17 mouse cellular contexts compared by ENCODE assay signal in the genomic region with DNA sequence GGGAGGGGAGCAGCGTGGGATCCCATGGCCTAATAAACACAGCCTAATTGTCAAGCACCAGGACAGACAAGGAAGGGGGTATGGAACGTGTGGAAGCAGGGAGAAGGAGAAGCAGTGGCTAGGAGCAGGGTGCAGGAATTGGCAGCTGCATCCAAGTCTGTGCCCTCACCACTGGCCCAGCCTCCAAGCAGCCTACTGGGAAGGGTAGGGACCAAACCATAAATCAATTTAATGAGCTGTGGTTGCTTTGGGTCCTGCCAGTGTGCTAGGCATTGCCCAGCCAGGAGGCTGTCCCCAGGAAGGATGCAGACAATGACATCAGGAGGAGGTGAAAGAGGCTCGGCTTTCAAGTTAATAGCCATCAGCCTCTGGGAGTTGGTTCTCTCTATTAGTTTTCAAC.
DNase-seq lines count a peak whose midpoint lies in the region; ATAC-seq and TF ChIP-seq lines count a peak whose summit lies in the region.
"Had no signal": no experiment of that assay in that cellular context is flagged by ENCODE, and none has a peak within 500 bp of the region (broad histone marks: within the 10 kb centered on the region; RNA-seq: fewer than 3 reads in every experiment).

No protein-coding gene starts in this region.

- peak overlapping the region; percentile 83 for H3K27ac ChIP-seq in gastrocnemius, adult 2 months
- H3K27ac ChIP-seq in kidney, postnatal 0 days, result no peak overlapping the region
- no peak overlapping the region for H3K27ac ChIP-seq in kidney, adult 2 months (ENCODE audit: insufficient read depth, low read depth, low read length)
- H3K27ac ChIP-seq in hindbrain, postnatal 0 days, result peak overlapping the region; percentile 32; the same call in 1 of the 2 replicates
- 0 out of 2 replicates have a peak overlapping the region, but pooled peaks have one; percentile 10 for H3K27ac ChIP-seq in olfactory bulb, adult 2 months (ENCODE audit: insufficient read depth, low read depth, low read length)
- H3K27ac ChIP-seq: embryonic facial prominence, embryonic 13.5 days; forebrain, embryonic 13.5 days; liver, embryonic 13.5 days; macrophage had no signal

- H3K36me3 ChIP-seq in kidney, postnatal 0 days (ENCODE audit: insufficient read depth, low read length), result no peaks in the 10 kb centered on the region
- H3K36me3 ChIP-seq in kidney, adult 2 months (ENCODE audit: control insufficient read depth, insufficient read depth, low read length), result no peaks in the 10 kb centered on the region
- H3K36me3 ChIP-seq in hindbrain, postnatal 0 days (ENCODE audit: insufficient read depth, low read length), result no peaks in the 10 kb centered on the region
- H3K36me3 ChIP-seq: embryonic facial prominence, embryonic 13.5 days; liver, embryonic 13.5 days had no signal

- intact Hi-C loops in gastrocnemius, adult 2 months (cut with DNase I), result loop anchor here (10.0 kb wide), 2 partner anchors 137 to 187 kb away; no protein-coding TSS in a partner anchor

- H3K4me1 ChIP-seq in kidney, postnatal 0 days (replicated peaks; ENCODE audit: insufficient read depth, low read length), result no peaks in the 10 kb centered on the region
- no peaks in the 10 kb centered on the region for H3K4me1 ChIP-seq in kidney, adult 2 months (ENCODE audit: control insufficient read depth, insufficient read depth, low read length)
- H3K4me1 ChIP-seq in hindbrain, postnatal 0 days (ENCODE audit: insufficient read depth, low read length), result peaks cover 11% of the 10 kb centered on the region
- H3K4me1 ChIP-seq in olfactory bulb, adult 2 months (ENCODE audit: control insufficient read depth, insufficient read depth, low read length), result peaks cover 19% of the 10 kb centered on the region
- H3K4me1 ChIP-seq: embryonic facial prominence, embryonic 13.5 days; liver, embryonic 13.5 days had no signal

- peak; percentile 77; the same call in 1 of the 2 replicates for ATAC-seq in kidney, postnatal 0 days (replicated peaks; ENCODE audit: low FRiP score, low read depth)
- no peak for ATAC-seq in hindbrain, postnatal 0 days
- ATAC-seq: forebrain, embryonic 13.5 days had no signal

- 16% methylated on average over 3 of the region's 3 CpGs for WGBS in kidney, postnatal 0 days
- 10% methylated on average over 3 of the region's 3 CpGs for WGBS in kidney, adult 2 months
- WGBS in hindbrain, postnatal 0 days, result 30% methylated on average over 3 of the region's 3 CpGs
- 53% methylated on average over 3 of the region's 3 CpGs for WGBS in olfactory bulb, adult 2 months

- no peak overlapping the region for H3K9ac ChIP-seq in kidney, postnatal 0 days (ENCODE audit: low read depth, low read length)
- H3K9ac ChIP-seq in hindbrain, postnatal 0 days (replicated peaks; ENCODE audit: low read length), result no peak overlapping the region
- H3K9ac ChIP-seq: embryonic facial prominence, embryonic 13.5 days; forebrain, embryonic 13.5 days; liver, embryonic 13.5 days had no signal

- no peak overlapping the region for H3K4me2 ChIP-seq in kidney, postnatal 0 days (ENCODE audit: low read length)
- H3K4me2 ChIP-seq in hindbrain, postnatal 0 days (ENCODE audit: low read depth, low read length), result no peak overlapping the region
- H3K4me2 ChIP-seq: embryonic facial prominence, embryonic 13.5 days; forebrain, embryonic 13.5 days; liver, embryonic 13.5 days had no signal

- H3K9me3 ChIP-seq in kidney, postnatal 0 days (replicated peaks; ENCODE audit: low read length), result no peaks in the 10 kb centered on the region
- no peaks in the 10 kb centered on the region for H3K9me3 ChIP-seq in hindbrain, postnatal 0 days (ENCODE audit: low read length)
- H3K9me3 ChIP-seq: embryonic facial prominence, embryonic 13.5 days; forebrain, embryonic 13.5 days; liver, embryonic 13.5 days had no signal

- no peaks in the 10 kb centered on the region for H3K27me3 ChIP-seq in kidney, postnatal 0 days (ENCODE audit: insufficient read depth, low read length)
- no peaks in the 10 kb centered on the region for H3K27me3 ChIP-seq in kidney, adult 2 months (replicated peaks; ENCODE audit: control insufficient read depth, insufficient read depth, low read length)
- no peaks in the 10 kb centered on the region for H3K27me3 ChIP-seq in hindbrain, postnatal 0 days (ENCODE audit: insufficient read depth, low read length)
- H3K27me3 ChIP-seq: embryonic facial prominence, embryonic 13.5 days; forebrain, embryonic 13.5 days; liver, embryonic 13.5 days had no signal

- peak overlapping the region; percentile 41 for H3K4me3 ChIP-seq in gastrocnemius, adult 2 months
- H3K4me3 ChIP-seq in kidney, postnatal 0 days (replicated peaks; ENCODE audit: low read depth, low read length), result no peak overlapping the region
- no peak overlapping the region for H3K4me3 ChIP-seq in kidney, adult 2 months (ENCODE audit: insufficient read depth, low read depth, low read length)
- H3K4me3 ChIP-seq in hindbrain, postnatal 0 days (ENCODE audit: low read length), result no peak overlapping the region
- no peak overlapping the region for H3K4me3 ChIP-seq in olfactory bulb, adult 2 months (ENCODE audit: insufficient read depth, low read depth, low read length)
- H3K4me3 ChIP-seq: embryonic facial prominence, embryonic 13.5 days; forebrain, embryonic 13.5 days; left cerebral cortex, adult 2 months; liver, embryonic 13.5 days had no signal

- no peak for TF ChIP-seq POLR2A in kidney, adult 2 months (IDR thresholded peaks at IDR 0.05; ENCODE audit: low read depth, low read length)
- TF ChIP-seq POLR2A in olfactory bulb, adult 2 months (IDR thresholded peaks at IDR 0.05; ENCODE audit: insufficient read depth, low read depth, low read length), result no peak

- DNase-seq in gastrocnemius, adult 2 months, result peak; percentile 64
- DNase-seq in gastrocnemius, postnatal 4 days (ENCODE audit: low spot score in 2 of 2), result no peak
- DNase-seq in kidney, postnatal 0 days (ENCODE audit: low spot score), result peak; percentile 64
- DNase-seq in kidney, adult 2 months, result no peak
- DNase-seq in hindbrain, postnatal 0 days (ENCODE audit: low spot score), result no peak
- no peak for DNase-seq in cerebellum, postnatal 14 days
- no peak for DNase-seq in liver
- DNase-seq: cerebellum, adult 8-10 months; kidney, postnatal 36 days; liver, embryonic 13.5 days; right cerebral cortex, postnatal 25 days; thymus, postnatal 25 days had no signal

- TF ChIP-seq CTCF in gastrocnemius, adult 2 months (IDR thresholded peaks at IDR 0.05), result no peak
- no peak for TF ChIP-seq CTCF in kidney, postnatal 0 days (IDR thresholded peaks at IDR 0.05; ENCODE audit: low read depth)
- TF ChIP-seq CTCF in kidney, adult 2 months (conservative IDR thresholded peaks at IDR 0.05; ENCODE audit: insufficient read depth, insufficient read length, low read depth, low read length), result no peak
- TF ChIP-seq CTCF in hindbrain, postnatal 0 days (IDR thresholded peaks at IDR 0.05; ENCODE audit: low read depth), result no peak
- TF ChIP-seq CTCF in olfactory bulb, adult 2 months (IDR thresholded peaks at IDR 0.05; ENCODE audit: insufficient read depth, low read depth, low read length), result no peak

Comparison
In these comparisons a context has a peak if more than half of its experiments do, and no peak if none do; other contexts are left out.
1. DNase-seq: peak in gastrocnemius, adult 2 months (single experiment) and kidney, postnatal 0 days (single experiment); none in gastrocnemius, postnatal 4 days (0 of 2), kidney, adult 2 months (single experiment), hindbrain, postnatal 0 days (single experiment), cerebellum, postnatal 14 days (0 of 2) and liver (single experiment).
2. H3K27ac ChIP-seq: peak in gastrocnemius, adult 2 months (single experiment), hindbrain, postnatal 0 days (single experiment) and olfactory bulb, adult 2 months (single experiment); none in kidney, postnatal 0 days (single experiment) and kidney, adult 2 months (single experiment).